In the genomic region with DNA sequence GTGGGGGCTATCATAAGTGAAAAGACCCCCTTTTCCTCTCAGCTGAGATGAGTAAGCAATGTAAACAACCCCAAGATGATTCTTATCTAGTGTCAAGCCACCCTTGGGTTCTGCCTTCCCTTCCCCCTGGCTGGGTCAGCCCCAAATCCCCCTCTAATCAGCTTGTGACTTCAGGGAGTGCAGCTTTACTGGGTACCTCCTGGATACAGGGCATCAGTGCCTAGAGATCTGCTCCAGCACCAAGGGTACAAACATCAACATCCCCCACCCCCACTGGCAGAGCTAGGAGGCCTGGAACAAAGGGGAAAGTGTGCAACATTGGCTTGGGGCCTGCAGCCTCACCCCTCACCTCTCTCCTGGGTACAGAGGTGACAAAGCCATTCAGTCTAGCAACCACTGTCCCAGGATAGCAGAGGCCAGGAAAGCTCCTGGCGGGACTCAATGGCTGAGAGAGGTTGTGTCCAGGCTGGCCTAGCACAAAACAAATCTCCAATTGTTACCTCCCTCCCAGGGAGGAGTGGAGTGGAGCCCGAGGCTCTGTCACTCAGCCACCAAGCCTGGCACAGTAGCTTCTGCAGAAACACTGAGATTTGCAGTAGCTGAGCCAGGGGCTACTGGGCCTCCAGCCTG, we compare ENCODE assay signal across 10 mouse cellular contexts. TPM values are rescaled to one million over a fixed set of nuclear protein-coding genes. Genes with fewer than 3 reads are reported as not detected.
DNase-seq lines count a peak whose midpoint lies in the region; ATAC-seq and TF ChIP-seq lines count a peak whose summit lies in the region.
"Had no signal": no experiment of that assay in that cellular context is flagged by ENCODE, and none has a peak within 500 bp of the region (broad histone marks: within the 10 kb centered on the region; RNA-seq: fewer than 3 reads in every experiment).

No protein-coding gene starts in this region.

- H3K36me3 ChIP-seq in heart, embryonic 13.5 days = peaks cover 42% of the 10 kb centered on the region
- peaks cover 74% of the 10 kb centered on the region for H3K36me3 ChIP-seq in G1E (replicated peaks)
- no peaks in the 10 kb centered on the region for H3K36me3 ChIP-seq in forebrain, embryonic 15.5 days
- peaks cover 80% of the 10 kb centered on the region for H3K36me3 ChIP-seq in liver, embryonic 14.5 days (replicated peaks; ENCODE audit: control insufficient read depth, insufficient read depth, low read depth)

- peak overlapping the region; percentile 98 for H3K9ac ChIP-seq in heart, embryonic 13.5 days
- no peak overlapping the region for H3K9ac ChIP-seq in forebrain, embryonic 15.5 days (replicated peaks)
- peak overlapping the region; percentile 99 for H3K9ac ChIP-seq in liver, embryonic 14.5 days (replicated peaks)

- peak overlapping the region; percentile 92 for H3K4me3 ChIP-seq in heart, embryonic 13.5 days
- H3K4me3 ChIP-seq in G1E (ENCODE audit: low read depth, low read length) = peak overlapping the region; percentile 44; the same call in 1 of the 2 replicates
- no peak overlapping the region for H3K4me3 ChIP-seq in forebrain, embryonic 15.5 days
- H3K4me3 ChIP-seq in liver, embryonic 14.5 days (ENCODE audit: insufficient read depth in 1 of 2, low read depth in 2 of 2, low read length in 2 of 2) = peak overlapping the region; percentile 56 to 71

- peak overlapping the region; percentile 83 for H3K4me2 ChIP-seq in heart, embryonic 13.5 days
- no peak overlapping the region for H3K4me2 ChIP-seq in forebrain, embryonic 15.5 days (replicated peaks)
- peak overlapping the region; percentile 81 for H3K4me2 ChIP-seq in liver, embryonic 14.5 days (ENCODE audit: low read depth)

- no peaks in the 10 kb centered on the region for H3K27me3 ChIP-seq in heart, embryonic 13.5 days (replicated peaks)
- H3K27me3 ChIP-seq in G1E (ENCODE audit: insufficient read depth, low read length) = no peaks in the 10 kb centered on the region
- H3K27me3 ChIP-seq in forebrain, embryonic 15.5 days = no peaks in the 10 kb centered on the region
- H3K27me3 ChIP-seq in liver, embryonic 14.5 days (ENCODE audit: control insufficient read depth, insufficient read depth, low read length) = no peaks in the 10 kb centered on the region
- H3K27me3 ChIP-seq: CH12.LX had no signal

- no peak for TF ChIP-seq CTCF in G1E (IDR thresholded peaks at IDR 0.05; ENCODE audit: low read depth, low read length)
- no peak for TF ChIP-seq CTCF in liver, embryonic 14.5 days (IDR thresholded peaks at IDR 0.05; ENCODE audit: low read depth)

- H3K27ac ChIP-seq in heart, embryonic 13.5 days (replicated peaks) = peak overlapping the region; percentile 99
- peak overlapping the region; percentile 35; the same call in 1 of the 2 replicates for H3K27ac ChIP-seq in forebrain, embryonic 15.5 days (replicated peaks)
- H3K27ac ChIP-seq in liver, embryonic 14.5 days = peak overlapping the region; percentile 27

- no peak for ATAC-seq in heart, embryonic 13.5 days (ENCODE audit: extremely low read depth, insufficient number of reproducible peaks, low FRiP score, low TSS enrichment)
- no peak for ATAC-seq in G1E (ENCODE audit: extremely low read depth, insufficient number of reproducible peaks, low FRiP score, poor library complexity, severe bottlenecking)
- ATAC-seq in forebrain, embryonic 15.5 days (replicated peaks) = no peak
- ATAC-seq in liver, embryonic 14.5 days (ENCODE audit: insufficient read depth) = no peak

- TF ChIP-seq EP300 in liver, embryonic 14.5 days (IDR thresholded peaks at IDR 0.05; ENCODE audit: low read depth) = no peak

- peaks cover 90% of the 10 kb centered on the region for H3K4me1 ChIP-seq in heart, embryonic 13.5 days
- H3K4me1 ChIP-seq in G1E (ENCODE audit: insufficient read depth, low read depth, low read length) = peaks cover 83% of the 10 kb centered on the region
- peaks cover 29% of the 10 kb centered on the region for H3K4me1 ChIP-seq in forebrain, embryonic 15.5 days
- peaks cover 36 to 68% of the 10 kb centered on the region in 2 experiments for H3K4me1 ChIP-seq in liver, embryonic 14.5 days (replicated peaks; ENCODE audit: control insufficient read depth in 2 of 2, insufficient read depth in 2 of 2, low read length in 1 of 2)

- DNase-seq in heart, postnatal 25 days (ENCODE audit: low spot score) = no peak
- no peak for DNase-seq in G1E (ENCODE audit: low spot score)
- no peak for DNase-seq in liver, embryonic 14.5 days (ENCODE audit: low read depth in 3 of 3, low spot score in 3 of 3)
- DNase-seq in yolk sac, embryonic 10.5 days (ENCODE audit: low spot score) = no peak
- DNase-seq in urinary bladder, postnatal 10 days (ENCODE audit: low spot score) = no peak
- DNase-seq in right cerebral cortex, adult 18-20 months = no peak
- DNase-seq: adrenal gland, postnatal 36 days had no signal

- intact Hi-C loops in heart, postnatal 25 days (cut with DNase I) = no loop called here

- WGBS in heart, embryonic 13.5 days = 42% methylated on average over 2 of the region's 2 CpGs
- 14% methylated on average over 2 of the region's 2 CpGs for WGBS in forebrain, embryonic 15.5 days
- 78% methylated on average over 2 of the region's 2 CpGs for WGBS in liver, embryonic 14.5 days (ENCODE audit: insufficient replicate concordance)

- H3K9me3 ChIP-seq in heart, embryonic 13.5 days = no peaks in the 10 kb centered on the region
- no peaks in the 10 kb centered on the region for H3K9me3 ChIP-seq in G1E (replicated peaks)
- no peaks in the 10 kb centered on the region for H3K9me3 ChIP-seq in forebrain, embryonic 15.5 days
- no peaks in the 10 kb centered on the region for H3K9me3 ChIP-seq in liver, embryonic 14.5 days (ENCODE audit: control insufficient read depth, low read length)

RNA-seq across cellular contexts. Expression of a gene that starts 3.9 kb away (rescaled TPM):
- 180 and 217 TPM in 2 replicates for polyA plus RNA-seq in heart, embryonic 13.5 days (2015; fragmentation: Nextera tagmentation; extraction: Ambion mirVana)
- 1 to 10 TPM; 7.3 to 8.0 TPM for total RNA-seq in heart, postnatal 25 days (2021)
- total RNA-seq in G1E (2014; fragmentation: Nextera tagmentation) = 142 and 165 TPM in 2 replicates
- 173 and 176 TPM in 2 replicates for total RNA-seq in G1E (2017)
- 68.8 and 85.2 TPM in 2 replicates for polyA plus RNA-seq in G1E (2012)
- polyA plus RNA-seq in forebrain, embryonic 15.5 days (2015; fragmentation: Nextera tagmentation; extraction: Ambion mirVana) = 89.5 and 89.7 TPM in 2 replicates
- polyA plus RNA-seq in liver, embryonic 14.5 days (2012; rRNA removed) = 173 and 192 TPM in 2 replicates
- polyA plus RNA-seq in liver, embryonic 14.5 days (2014; fragmentation: Nextera tagmentation; extraction: Ambion mirVana) = 259 and 296 TPM in 2 replicates

Comparison
In these comparisons a context has a peak if more than half of its experiments do, and no peak if none do; other contexts are left out.
1. H3K27ac ChIP-seq: peak in every context shown above with its lines; median percentile 99 in heart, embryonic 13.5 days; 35 in forebrain, embryonic 15.5 days; 27 in liver, embryonic 14.5 days.